Mouse (Mus musculus) heart, embryonic 13.5 days (tissue): ENCODE data around the gene Rell1. TPM values are rescaled to one million over a fixed set of nuclear protein-coding genes. Genes with fewer than 3 reads are reported as not detected.

Experiments used
- ATAC-seq: fragments of 200-750 bp; cut with Nextera tagmentation; 2 replicates; pipeline ENCODE4 v1.8.0; 2017; ENCODE audit warnings: moderate TSS enrichment; ENCODE audit not compliant: insufficient number of reproducible peaks, low FRiP score, low TSS enrichment; ENCODE audit errors: extremely low read depth
- H3K27ac ChIP-seq: fragments of 300-500 bp; sonication (generic); replicated peaks from 2 replicates; pipeline ENCODE4 v1.5.1; 2015; ENCODE audit warnings: moderate library complexity, mild to moderate bottlenecking, inconsistent platforms
- H3K27me3 ChIP-seq: fragments of 300-500 bp; sonication (generic); replicated peaks from 2 replicates; pipeline ENCODE4 v1.6.1; 2015; ENCODE audit warnings: mild to moderate bottlenecking, inconsistent platforms
- H3K36me3 ChIP-seq: fragments of 300-500 bp; sonication (generic); 2 replicates; pipeline ENCODE4 v1.6.1; 2015; ENCODE audit warnings: mild to moderate bottlenecking, inconsistent platforms
- H3K4me1 ChIP-seq: fragments of 300-500 bp; sonication (generic); 2 replicates; pipeline ENCODE4 v1.6.1; 2015; ENCODE audit warnings: inconsistent platforms
- H3K4me2 ChIP-seq: fragments of 300-500 bp; sonication (generic); 2 replicates; pipeline ENCODE4 v1.6.1; 2015; ENCODE audit warnings: inconsistent platforms, mild to moderate bottlenecking, moderate library complexity
- H3K4me3 ChIP-seq: fragments of 300-500 bp; sonication (generic); 2 replicates; pipeline ENCODE4 v1.5.1; 2015; ENCODE audit warnings: moderate library complexity, mild to moderate bottlenecking, inconsistent platforms
- H3K9ac ChIP-seq: fragments of 300-500 bp; sonication (generic); 2 replicates; pipeline ENCODE4 v1.6.1; 2015; ENCODE audit warnings: inconsistent platforms, mild to moderate bottlenecking, moderate library complexity
- H3K9me3 ChIP-seq: fragments of 300-500 bp; sonication (generic); 2 replicates; pipeline ENCODE4 v1.6.1; 2016; ENCODE audit warnings: inconsistent platforms
- WGBS: fragments of 180-500 bp; shearing (Covaris S2); methylation state at CpG from one replicate; pipeline ENCODE4 v1.1.7; 2015; ENCODE audit warnings: mixed read lengths; 5-methylcytosine and 5-hydroxymethylcytosine counted together
- polyA plus RNA-seq: library from polyadenylated mRNA; unstranded; fragments of >200 nt; fragmentation: Nextera tagmentation; extraction: Ambion mirVana; gene quantifications from 2 replicates; pipeline ENCODE4 v1.2.1, GENCODE M21; 2015

The Rell1 gene
- polyA plus RNA-seq = 7.8 and 9.2 TPM in 2 replicates

- H3K4me1 ChIP-seq = peaks cover 29% of the 10 kb centered on the region
- peak within 1 kb of the TSS; percentile 63 for H3K27ac ChIP-seq
- ATAC-seq = peak; percentile 97
- no peaks in the 10 kb centered on the region for H3K36me3 ChIP-seq
- H3K27me3 ChIP-seq = no peaks in the 10 kb centered on the region; the same call in 1 of the 2 replicates
- no peaks in the 10 kb centered on the region for H3K9me3 ChIP-seq
- under 1% methylated on average over 83 of the region's 85 CpGs for WGBS
- peak within 1 kb of the TSS; percentile 86 for H3K9ac ChIP-seq
- H3K4me3 ChIP-seq = peak within 1 kb of the TSS; percentile 66
- H3K4me2 ChIP-seq = peak within 1 kb of the TSS; percentile 89
Observed at GRCm38 (mm10) chr5:63968443-63969415, at the start of gene Rell1. Gene Rell1, minus strand, starts transcription at chr5:63968897.

- H3K27me3 ChIP-seq = no peaks in the 10 kb centered on the region
- H3K9me3 ChIP-seq = peaks cover 3% of the 10 kb centered on the region; the same call in 1 of the 2 replicates
- H3K36me3 ChIP-seq = no peaks in the 10 kb centered on the region
- H3K4me3 ChIP-seq = no peak overlapping the region
- no peak for ATAC-seq
- H3K4me2 ChIP-seq = no peak overlapping the region
- H3K27ac ChIP-seq = no peak overlapping the region
- H3K9ac ChIP-seq = no peak overlapping the region
- no peaks in the 10 kb centered on the region for H3K4me1 ChIP-seq
- WGBS = 72% methylated on average over 13 of the region's 13 CpGs
Observed at GRCm38 (mm10) chr5:64012596-64013366, 44.1 kb upstream of the Rell1 start.

GRCm38 (mm10) chr5:64006548-64006947 lies 37.9 kb upstream of the Rell1 start:
- Histone ChIP-seq H3K36me3 (no peaks in the 10 kb centered on the region), H3K9ac (no peak overlapping the region), H3K27me3 (no peaks in the 10 kb centered on the region), H3K4me2 (no peak overlapping the region), H3K4me3 (no peak overlapping the region), H3K4me1 (no peaks in the 10 kb centered on the region), H3K27ac (no peak overlapping the region), H3K9me3 (peaks cover 8% of the 10 kb centered on the region; the same call in 1 of the 2 replicates)
- no peak for ATAC-seq
- 72% methylated on average over 4 of the region's 4 CpGs for WGBS

GRCm38 (mm10) chr5:64003302-64003701 lies 34.6 kb upstream of the Rell1 start:
- Histone ChIP-seq H3K27ac (no peak overlapping the region), H3K27me3 (no peaks in the 10 kb centered on the region), H3K4me3 (no peak overlapping the region), H3K4me1 (no peaks in the 10 kb centered on the region), H3K4me2 (no peak overlapping the region), H3K9me3 (peaks cover 8% of the 10 kb centered on the region; the same call in 1 of the 2 replicates), H3K36me3 (no peaks in the 10 kb centered on the region), H3K9ac (no peak overlapping the region)
- WGBS = 81% methylated on average over 8 of the region's 8 CpGs
- no peak for ATAC-seq

- ATAC-seq = no peak
- Histone ChIP-seq H3K27me3 (no peaks in the 10 kb centered on the region), H3K9ac (no peak overlapping the region), H3K4me3 (no peak overlapping the region), H3K9me3 (0 out of 2 replicates have a peak, but pooled peaks cover 2% of the 10 kb centered on the region), H3K4me2 (no peak overlapping the region), H3K27ac (no peak overlapping the region), H3K4me1 (no peaks in the 10 kb centered on the region), H3K36me3 (no peaks in the 10 kb centered on the region)
- 62% methylated on average over 3 of the region's 3 CpGs for WGBS
Observed at GRCm38 (mm10) chr5:63993865-63994264, 25.2 kb upstream of the Rell1 start.

- Histone ChIP-seq H3K9ac (no peak overlapping the region), H3K4me2 (no peak overlapping the region), H3K4me3 (no peak overlapping the region), H3K4me1 (no peaks in the 10 kb centered on the region), H3K9me3 (0 out of 2 replicates have a peak, but pooled peaks cover 2% of the 10 kb centered on the region), H3K36me3 (no peaks in the 10 kb centered on the region), H3K27me3 (no peaks in the 10 kb centered on the region), H3K27ac (no peak overlapping the region)
- 77% methylated on average over 3 of the region's 3 CpGs for WGBS
- ATAC-seq = no peak
Observed at GRCm38 (mm10) chr5:63990675-63991074, 22.0 kb upstream of the Rell1 start.

GRCm38 (mm10) chr5:63986337-63986736 lies 17.6 kb upstream of the Rell1 start:
- Histone ChIP-seq H3K36me3 (no peaks in the 10 kb centered on the region), H3K4me3 (no peak overlapping the region), H3K4me2 (no peak overlapping the region), H3K9me3 (0 out of 2 replicates have a peak, but pooled peaks cover 2% of the 10 kb centered on the region), H3K27me3 (no peaks in the 10 kb centered on the region), H3K4me1 (peaks cover 10% of the 10 kb centered on the region; the same call in 1 of the 2 replicates), H3K9ac (no peak overlapping the region), H3K27ac (no peak overlapping the region)
- WGBS = 81% methylated on average over 6 of the region's 6 CpGs
- no peak for ATAC-seq

- 22% methylated on average over 11 of the region's 11 CpGs for WGBS
- no peaks in the 10 kb centered on the region for H3K36me3 ChIP-seq
- peaks cover 10% of the 10 kb centered on the region; the same call in 1 of the 2 replicates for H3K4me1 ChIP-seq
- no peak overlapping the region for H3K9ac ChIP-seq
- ATAC-seq = no peak; the same call in 1 of the 2 replicates
- H3K27ac ChIP-seq = no peak overlapping the region
- H3K27me3 ChIP-seq = no peaks in the 10 kb centered on the region
- H3K4me2 ChIP-seq = peak overlapping the region; percentile 46
- no peaks in the 10 kb centered on the region for H3K9me3 ChIP-seq
- no peak overlapping the region for H3K4me3 ChIP-seq
Observed at GRCm38 (mm10) chr5:63982296-63982695, 13.6 kb upstream of the Rell1 start.

GRCm38 (mm10) chr5:63970991-63971390 lies 2.3 kb upstream of the Rell1 start:
- Histone ChIP-seq H3K36me3 (no peaks in the 10 kb centered on the region), H3K9ac (no peak overlapping the region), H3K27me3 (no peaks in the 10 kb centered on the region; the same call in 1 of the 2 replicates), H3K9me3 (no peaks in the 10 kb centered on the region), H3K27ac (no peak overlapping the region), H3K4me3 (no peak overlapping the region), H3K4me2 (no peak overlapping the region), H3K4me1 (peaks cover 29% of the 10 kb centered on the region)
- no peak for ATAC-seq
- whole genome bisulfite sequencing = 87% methylated on average over 2 of the region's 2 CpGs

GRCm38 (mm10) chr5:63970281-63970732 lies 1.6 kb upstream of the Rell1 start:
- no peak for ATAC-seq
- no peak overlapping the region for H3K4me3 ChIP-seq
- no peaks in the 10 kb centered on the region for H3K9me3 ChIP-seq
- peak overlapping the region; percentile 61 for H3K27ac ChIP-seq
- no peak overlapping the region for H3K9ac ChIP-seq
- peaks cover 29% of the 10 kb centered on the region for H3K4me1 ChIP-seq
- WGBS = 27% methylated on average over 7 of the region's 7 CpGs
- 0 out of 2 replicates have a peak overlapping the region, but pooled peaks have one; percentile 89 for H3K4me2 ChIP-seq
- H3K36me3 ChIP-seq = no peaks in the 10 kb centered on the region
- no peaks in the 10 kb centered on the region; the same call in 1 of the 2 replicates for H3K27me3 ChIP-seq
